Mouse (Mus musculus): ENCODE results near the gene Scel. TPM values are rescaled to one million over a fixed set of nuclear protein-coding genes. Genes with fewer than 3 reads are reported as not detected.
A peak's percentile ranks its signal among the peaks of the same experiment; 100 is the strongest.

Gene Scel
- polyA plus RNA-seq, 1 experiment from 2014 or later, result 0.69 TPM

DNA sequence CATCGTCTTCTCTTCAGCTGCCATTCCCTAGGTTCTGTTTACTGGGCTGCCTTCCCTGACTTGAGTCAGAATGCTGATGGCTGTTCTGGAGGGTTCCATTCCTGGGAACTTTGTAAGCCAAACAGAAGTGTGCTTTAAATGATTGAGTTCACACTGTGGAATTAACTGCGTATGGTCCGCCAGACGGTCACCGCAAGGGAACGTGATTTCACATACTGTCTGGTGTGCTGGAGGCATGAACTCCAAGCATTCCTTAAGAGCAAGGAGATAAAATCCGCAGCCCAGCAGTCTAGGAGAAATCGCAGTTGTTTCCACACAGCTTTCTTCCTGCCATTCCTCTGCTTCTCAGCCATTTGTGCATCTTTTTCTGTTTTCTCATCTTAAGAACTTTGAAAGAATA is 2.3 kb downstream of the Scel start:
- no peak overlapping the region for H3K4me3 ChIP-seq (ENCODE audit: low read depth, low read length)
- 87% methylated on average over 8 of the region's 8 CpGs for WGBS
- H3K9me3 ChIP-seq (replicated peaks; ENCODE audit: control insufficient read depth, low read length), result no peaks in the 10 kb centered on the region
- H3K9ac ChIP-seq (replicated peaks; ENCODE audit: low read length), result no peak overlapping the region
- H3K4me2 ChIP-seq (ENCODE audit: low read depth, low read length), result no peak overlapping the region
- no peaks in the 10 kb centered on the region for H3K27me3 ChIP-seq (ENCODE audit: control insufficient read depth, insufficient read depth, low read length)
- no peak overlapping the region for H3K27ac ChIP-seq (replicated peaks; ENCODE audit: low read depth, low read length)
- H3K36me3 ChIP-seq (replicated peaks; ENCODE audit: control insufficient read depth, insufficient read depth, low read depth, low read length), result no peaks in the 10 kb centered on the region
- H3K4me1 ChIP-seq (ENCODE audit: control insufficient read depth, insufficient read depth, low read length), result no peaks in the 10 kb centered on the region
- DNase-seq (ENCODE audit: low spot score) (no peak), ATAC-seq (replicated peaks; ENCODE audit: insufficient number of reproducible peaks, low FRiP score, low TSS enrichment, low read depth) (no peak)

DNA sequence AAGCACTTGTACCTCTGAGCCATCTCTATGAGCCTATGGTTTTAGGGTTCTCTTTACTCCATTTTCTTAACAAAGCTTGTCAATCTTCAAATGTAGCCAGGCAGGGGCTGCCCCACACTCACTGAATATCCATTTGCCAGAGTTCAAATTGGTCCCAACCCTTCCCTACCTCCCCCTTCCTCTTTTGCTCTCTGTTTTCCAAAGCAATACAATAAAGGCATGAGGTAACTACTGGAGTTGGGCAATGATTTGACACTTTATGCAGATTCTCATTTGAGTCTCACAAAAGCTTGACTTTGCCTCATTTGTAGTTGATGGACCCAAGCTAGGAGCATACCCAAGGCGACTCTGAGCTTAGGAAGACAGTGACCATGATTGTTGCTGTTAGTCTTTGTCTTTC is 13.1 kb downstream of the Scel start:
- no peaks in the 10 kb centered on the region for H3K27me3 ChIP-seq (ENCODE audit: control insufficient read depth, insufficient read depth, low read length)
- no peaks in the 10 kb centered on the region for H3K9me3 ChIP-seq (replicated peaks; ENCODE audit: control insufficient read depth, low read length)
- 81% methylated on average over 1 of the region's 1 CpGs for WGBS
- H3K27ac ChIP-seq (replicated peaks; ENCODE audit: low read depth, low read length), result no peak overlapping the region
- no peak overlapping the region for H3K4me2 ChIP-seq (ENCODE audit: low read depth, low read length)
- H3K4me1 ChIP-seq (ENCODE audit: control insufficient read depth, insufficient read depth, low read length), result no peaks in the 10 kb centered on the region
- no peaks in the 10 kb centered on the region for H3K36me3 ChIP-seq (replicated peaks; ENCODE audit: control insufficient read depth, insufficient read depth, low read depth, low read length)
- H3K4me3 ChIP-seq (ENCODE audit: low read depth, low read length), result no peak overlapping the region
- no peak overlapping the region for H3K9ac ChIP-seq (replicated peaks; ENCODE audit: low read length)
- DNase-seq (ENCODE audit: low spot score) (no peak), ATAC-seq (replicated peaks; ENCODE audit: insufficient number of reproducible peaks, low FRiP score, low TSS enrichment, low read depth) (no peak)

DNA sequence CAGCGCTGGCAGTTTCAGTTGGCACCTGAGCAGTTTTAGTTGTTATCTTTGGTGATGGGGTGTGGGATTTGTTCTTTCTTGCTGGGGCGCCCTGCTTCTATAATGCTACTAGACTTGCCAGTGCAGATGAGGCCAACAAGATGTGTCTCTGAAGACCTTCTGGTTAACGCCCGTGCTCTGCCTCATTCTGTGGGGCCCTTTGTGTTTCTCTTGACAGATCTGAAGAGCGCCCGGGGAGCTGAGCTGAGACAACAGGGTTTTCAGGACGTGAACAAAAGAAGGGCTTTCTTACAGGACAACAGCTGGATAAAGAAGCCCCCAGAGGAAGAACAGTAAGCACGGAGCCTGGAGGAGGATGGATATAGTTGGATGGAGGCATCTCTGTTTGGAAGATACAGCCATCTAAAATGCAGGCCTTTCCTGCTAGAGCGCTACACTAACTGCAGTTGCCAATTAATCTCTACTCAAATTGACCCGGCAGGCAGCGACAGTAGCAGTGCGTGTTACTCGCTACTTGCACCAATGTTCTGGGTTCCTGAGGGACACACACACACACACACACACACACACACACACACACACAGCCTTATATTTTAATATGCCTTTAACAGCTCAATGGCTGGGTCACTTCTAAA is 16.7 kb downstream of the Scel start:
- no peaks in the 10 kb centered on the region for H3K36me3 ChIP-seq (replicated peaks; ENCODE audit: control insufficient read depth, insufficient read depth, low read depth, low read length)
- H3K4me3 ChIP-seq (ENCODE audit: low read depth, low read length), result no peak overlapping the region
- no peak for ATAC-seq (replicated peaks; ENCODE audit: insufficient number of reproducible peaks, low FRiP score, low TSS enrichment, low read depth)
- DNase-seq (ENCODE audit: low spot score), result no peak
- no peaks in the 10 kb centered on the region for H3K4me1 ChIP-seq (ENCODE audit: control insufficient read depth, insufficient read depth, low read length)
- no peak overlapping the region for H3K9ac ChIP-seq (replicated peaks; ENCODE audit: low read length)
- no peaks in the 10 kb centered on the region for H3K9me3 ChIP-seq (replicated peaks; ENCODE audit: control insufficient read depth, low read length)
- H3K27ac ChIP-seq (replicated peaks; ENCODE audit: low read depth, low read length), result no peak overlapping the region
- no peak overlapping the region for H3K4me2 ChIP-seq (ENCODE audit: low read depth, low read length)
- H3K27me3 ChIP-seq (ENCODE audit: control insufficient read depth, insufficient read depth, low read length), result no peaks in the 10 kb centered on the region
- 37% methylated on average over 13 of the region's 13 CpGs for WGBS

DNA sequence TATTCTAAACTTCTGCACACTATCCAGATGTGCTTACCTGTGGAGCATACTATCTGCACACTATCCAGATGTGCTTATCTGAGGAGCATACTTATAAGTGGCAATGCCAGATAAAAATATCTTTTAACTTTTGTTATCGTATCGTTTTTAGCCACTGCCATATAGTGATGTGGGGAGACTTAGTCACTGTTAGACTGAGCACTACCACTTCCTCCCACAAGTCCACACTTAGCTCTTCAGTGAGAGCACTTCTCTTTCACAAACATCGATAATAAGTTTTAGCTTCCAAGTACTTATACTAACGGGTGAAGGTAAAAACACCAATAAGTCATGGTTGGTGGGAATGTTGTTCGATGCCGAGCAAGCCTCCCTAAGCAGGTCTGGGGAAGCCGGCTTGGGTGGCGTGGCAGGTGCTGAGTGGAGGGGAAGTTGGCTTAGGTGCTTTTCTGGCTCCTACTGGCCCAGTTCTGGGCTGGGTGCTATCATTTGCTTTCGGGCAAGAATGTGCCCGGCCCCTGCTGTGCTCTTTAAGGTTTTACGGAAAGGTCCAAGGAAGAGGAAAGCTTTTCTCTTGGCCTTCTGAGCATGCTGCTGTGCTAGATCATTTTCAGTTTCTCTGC is 18.7 kb downstream of the Scel start:
- H3K27me3 ChIP-seq (ENCODE audit: control insufficient read depth, insufficient read depth, low read length), result no peaks in the 10 kb centered on the region
- no peak overlapping the region for H3K27ac ChIP-seq (replicated peaks; ENCODE audit: low read depth, low read length)
- no peak overlapping the region for H3K9ac ChIP-seq (replicated peaks; ENCODE audit: low read length)
- H3K4me3 ChIP-seq (ENCODE audit: low read depth, low read length), result no peak overlapping the region
- H3K4me2 ChIP-seq (ENCODE audit: low read depth, low read length), result no peak overlapping the region
- ATAC-seq (replicated peaks; ENCODE audit: insufficient number of reproducible peaks, low FRiP score, low TSS enrichment, low read depth) (no peak), DNase-seq (ENCODE audit: low spot score) (no peak)
- WGBS, result 93% methylated on average over 11 of the region's 11 CpGs
- no peaks in the 10 kb centered on the region for H3K36me3 ChIP-seq (replicated peaks; ENCODE audit: control insufficient read depth, insufficient read depth, low read depth, low read length)
- H3K9me3 ChIP-seq (replicated peaks; ENCODE audit: control insufficient read depth, low read length), result no peaks in the 10 kb centered on the region
- no peaks in the 10 kb centered on the region for H3K4me1 ChIP-seq (ENCODE audit: control insufficient read depth, insufficient read depth, low read length)

DNA sequence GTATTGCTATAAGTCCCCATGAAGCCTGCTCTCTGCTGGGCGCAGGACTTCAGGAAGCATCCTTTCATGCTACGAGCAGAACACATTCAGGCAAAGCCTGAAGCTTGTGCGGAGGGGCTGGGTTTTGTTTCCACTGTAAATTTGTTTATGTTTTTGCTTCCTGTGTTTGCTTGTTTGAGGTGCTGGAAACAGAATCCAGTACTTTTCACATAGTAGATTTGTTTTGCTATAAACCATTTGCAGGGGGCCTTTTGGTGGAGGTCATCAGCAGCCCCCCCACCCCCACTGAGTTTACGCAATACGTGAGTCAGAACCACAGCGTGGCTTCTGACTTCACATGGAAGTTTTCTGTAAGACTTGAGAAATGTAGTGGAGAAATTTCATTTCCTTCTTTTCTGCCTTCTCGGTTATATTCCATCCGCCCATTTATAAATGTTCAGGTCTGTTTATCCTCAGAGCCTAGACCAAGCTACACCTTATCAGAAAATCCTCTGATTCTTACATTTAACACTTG is 22.4 kb downstream of the Scel start:
- H3K4me3 ChIP-seq (ENCODE audit: low read depth, low read length), result no peak overlapping the region
- ATAC-seq (replicated peaks; ENCODE audit: insufficient number of reproducible peaks, low FRiP score, low TSS enrichment, low read depth) (no peak), DNase-seq (ENCODE audit: low spot score) (no peak)
- no peaks in the 10 kb centered on the region for H3K9me3 ChIP-seq (replicated peaks; ENCODE audit: control insufficient read depth, low read length)
- H3K4me1 ChIP-seq (ENCODE audit: control insufficient read depth, insufficient read depth, low read length), result no peaks in the 10 kb centered on the region
- no peak overlapping the region for H3K27ac ChIP-seq (replicated peaks; ENCODE audit: low read depth, low read length)
- H3K9ac ChIP-seq (replicated peaks; ENCODE audit: low read length), result no peak overlapping the region
- no peak overlapping the region for H3K4me2 ChIP-seq (ENCODE audit: low read depth, low read length)
- H3K36me3 ChIP-seq (replicated peaks; ENCODE audit: control insufficient read depth, insufficient read depth, low read depth, low read length), result no peaks in the 10 kb centered on the region
- no peaks in the 10 kb centered on the region for H3K27me3 ChIP-seq (ENCODE audit: control insufficient read depth, insufficient read depth, low read length)
- 77% methylated on average over 8 of the region's 8 CpGs for WGBS

DNA sequence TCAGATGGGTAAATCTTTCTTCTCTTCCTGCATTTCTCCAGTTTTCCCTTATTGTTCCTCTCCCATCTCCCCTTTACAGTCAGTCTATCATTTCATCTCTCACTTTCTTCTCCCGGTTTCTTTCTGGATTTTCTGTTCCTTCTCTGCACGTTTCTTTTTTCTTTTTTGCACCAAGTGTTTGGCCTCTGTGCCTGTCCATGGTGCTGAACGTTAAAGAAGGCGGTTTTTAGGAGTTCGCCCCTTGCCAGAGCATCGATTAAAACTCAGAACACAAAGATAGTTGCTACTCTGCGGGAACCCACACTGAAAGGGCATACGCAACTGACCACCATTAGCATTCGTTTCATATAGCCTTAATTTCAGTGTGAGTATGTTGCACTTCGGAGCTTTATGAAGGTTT is 23.2 kb downstream of the Scel start:
- no peaks in the 10 kb centered on the region for H3K36me3 ChIP-seq (replicated peaks; ENCODE audit: control insufficient read depth, insufficient read depth, low read depth, low read length)
- no peak overlapping the region for H3K4me2 ChIP-seq (ENCODE audit: low read depth, low read length)
- H3K9me3 ChIP-seq (replicated peaks; ENCODE audit: control insufficient read depth, low read length), result no peaks in the 10 kb centered on the region
- H3K9ac ChIP-seq (replicated peaks; ENCODE audit: low read length), result no peak overlapping the region
- no peak overlapping the region for H3K4me3 ChIP-seq (ENCODE audit: low read depth, low read length)
- DNase-seq (ENCODE audit: low spot score), result peak; percentile 70
- H3K27ac ChIP-seq (replicated peaks; ENCODE audit: low read depth, low read length), result no peak overlapping the region
- 38% methylated on average over 10 of the region's 10 CpGs for WGBS
- ATAC-seq (replicated peaks; ENCODE audit: insufficient number of reproducible peaks, low FRiP score, low TSS enrichment, low read depth), result no peak
- no peaks in the 10 kb centered on the region for H3K27me3 ChIP-seq (ENCODE audit: control insufficient read depth, insufficient read depth, low read length)
- no peaks in the 10 kb centered on the region for H3K4me1 ChIP-seq (ENCODE audit: control insufficient read depth, insufficient read depth, low read length)

DNA sequence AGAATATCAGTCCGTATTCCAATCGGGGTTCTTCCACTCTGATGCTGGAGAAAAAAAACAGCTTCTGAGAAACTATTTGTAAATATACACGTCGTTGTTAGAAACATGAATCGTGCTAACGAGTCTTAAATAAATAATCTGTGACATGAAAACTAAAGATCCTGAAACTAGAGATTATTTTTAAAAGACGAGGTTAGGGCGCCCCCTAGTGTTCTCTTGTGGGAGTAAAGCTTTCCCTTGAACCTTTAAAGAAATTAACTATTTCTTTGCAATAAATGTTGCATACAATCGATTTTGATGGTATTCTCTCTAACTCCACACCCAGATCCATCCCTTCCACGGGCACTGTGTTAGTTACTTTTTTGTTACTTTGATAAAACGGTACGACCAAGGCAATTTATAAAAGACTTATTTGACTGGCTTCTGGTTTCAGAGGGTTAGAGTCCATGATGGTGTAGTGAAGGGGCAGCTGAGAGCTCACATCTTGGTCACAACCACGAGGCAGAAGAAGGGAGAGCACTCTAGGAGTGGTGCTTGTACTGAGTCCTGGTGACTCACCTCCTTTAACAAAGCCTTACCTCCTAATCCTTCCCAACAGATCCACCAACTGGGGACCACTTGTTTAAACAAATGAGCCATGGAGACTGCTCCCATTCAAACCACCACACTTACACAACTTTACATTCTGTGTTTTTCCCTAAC is 24.4 kb downstream of the Scel start:
- Histone ChIP-seq H3K9ac (replicated peaks; ENCODE audit: low read length) (no peak overlapping the region), H3K36me3 (replicated peaks; ENCODE audit: control insufficient read depth, insufficient read depth, low read depth, low read length) (no peaks in the 10 kb centered on the region), H3K4me1 (ENCODE audit: control insufficient read depth, insufficient read depth, low read length) (no peaks in the 10 kb centered on the region), H3K4me2 (ENCODE audit: low read depth, low read length) (no peak overlapping the region), H3K9me3 (replicated peaks; ENCODE audit: control insufficient read depth, low read length) (no peaks in the 10 kb centered on the region), H3K4me3 (ENCODE audit: low read depth, low read length) (no peak overlapping the region), H3K27me3 (ENCODE audit: control insufficient read depth, insufficient read depth, low read length) (no peaks in the 10 kb centered on the region), H3K27ac (replicated peaks; ENCODE audit: low read depth, low read length) (no peak overlapping the region)
- 15% methylated on average over 13 of the region's 13 CpGs for WGBS
- ATAC-seq (replicated peaks; ENCODE audit: insufficient number of reproducible peaks, low FRiP score, low TSS enrichment, low read depth) (0 out of 2 replicates have a peak, but pooled peaks have one; percentile 59), DNase-seq (ENCODE audit: low spot score) (peak; percentile 78)

DNA sequence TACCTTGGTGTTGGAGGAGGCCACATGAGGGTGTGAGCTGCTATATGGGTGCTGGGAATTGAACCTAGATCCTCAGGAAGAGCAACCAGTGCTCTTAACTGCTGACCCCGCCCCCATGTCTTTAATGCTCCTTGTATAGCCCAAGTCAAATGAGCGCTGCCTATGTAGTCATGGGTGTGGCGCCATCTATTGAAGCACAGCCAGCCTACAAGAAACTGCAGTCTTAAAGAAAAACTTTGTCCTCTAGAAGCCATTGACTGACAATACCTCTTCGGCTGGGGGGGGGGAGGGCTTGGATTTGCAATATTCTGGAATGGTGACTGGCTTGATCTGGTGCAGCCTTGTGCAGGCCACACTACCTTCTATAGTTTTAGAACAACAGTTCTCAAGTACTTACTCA is 26.7 kb downstream of the Scel start:
- ATAC-seq (replicated peaks; ENCODE audit: insufficient number of reproducible peaks, low FRiP score, low TSS enrichment, low read depth), result no peak

More for the DNA sequence above, 26.7 kb downstream of the Scel start:
- DNase-seq (ENCODE audit: low spot score), result no peak
- H3K4me2 ChIP-seq (ENCODE audit: low read depth, low read length), result no peak overlapping the region
- no peaks in the 10 kb centered on the region for H3K9me3 ChIP-seq (replicated peaks; ENCODE audit: control insufficient read depth, low read length)
- H3K27ac ChIP-seq (replicated peaks; ENCODE audit: low read depth, low read length), result no peak overlapping the region
- no peaks in the 10 kb centered on the region for H3K4me1 ChIP-seq (ENCODE audit: control insufficient read depth, insufficient read depth, low read length)
- whole genome bisulfite sequencing, result 51% methylated on average over 4 of the region's 4 CpGs
- no peaks in the 10 kb centered on the region for H3K27me3 ChIP-seq (ENCODE audit: control insufficient read depth, insufficient read depth, low read length)
- H3K9ac ChIP-seq (replicated peaks; ENCODE audit: low read length), result no peak overlapping the region
- H3K36me3 ChIP-seq (replicated peaks; ENCODE audit: control insufficient read depth, insufficient read depth, low read depth, low read length), result no peaks in the 10 kb centered on the region
- no peak overlapping the region for H3K4me3 ChIP-seq (ENCODE audit: low read depth, low read length)

All from embryonic facial prominence, embryonic 11.5 days (tissue).